Mouse (Mus musculus) kidney, embryonic 14.5 days (tissue): Measurements from ENCODE around the gene Magi3. TPM values are rescaled to one million over a fixed set of nuclear protein-coding genes. Genes with fewer than 3 reads are reported as not detected.

Experiments
- ATAC-seq: fragments of 200-750 bp; cut with Nextera tagmentation; 2 replicates; pipeline ENCODE4 v1.8.0; 2017; ENCODE audit warnings: moderate number of reproducible peaks, mild to moderate bottlenecking, moderate TSS enrichment, moderate library complexity; ENCODE audit not compliant: low FRiP score, low TSS enrichment
- H3K27ac ChIP-seq: fragments of 300-500 bp; sonication (generic); 2 replicates; pipeline ENCODE4 v1.5.1; 2014; ENCODE audit warnings: low read depth, mild to moderate bottlenecking, low read length, moderate library complexity, mixed read lengths
- H3K27me3 ChIP-seq: fragments of 300-500 bp; sonication (generic); 2 replicates; pipeline ENCODE4 v1.6.1; 2014; ENCODE audit warnings: mild to moderate bottlenecking, low read length; ENCODE audit not compliant: control insufficient read depth, insufficient read depth
- H3K36me3 ChIP-seq: fragments of 300-500 bp; sonication (generic); 2 replicates; pipeline ENCODE4 v1.6.1; 2014; ENCODE audit warnings: low read length, mixed read lengths; ENCODE audit not compliant: control insufficient read depth, insufficient read depth
- H3K4me1 ChIP-seq: fragments of 300-500 bp; sonication (generic); 2 replicates; pipeline ENCODE4 v1.6.1; 2014; ENCODE audit warnings: low read length, mixed read lengths; ENCODE audit not compliant: control insufficient read depth, insufficient read depth
- H3K4me2 ChIP-seq: fragments of 300-500 bp; sonication (generic); replicated peaks from 2 replicates; pipeline ENCODE4 v1.6.1; 2014; ENCODE audit warnings: low read depth, mild to moderate bottlenecking, low read length
- H3K4me3 ChIP-seq: fragments of 300-500 bp; sonication (generic); 2 replicates; pipeline ENCODE4 v1.5.1; 2014; ENCODE audit warnings: mild to moderate bottlenecking, low read length
- H3K9ac ChIP-seq: fragments of 300-500 bp; sonication (generic); 2 replicates; pipeline ENCODE4 v1.6.1; 2014; ENCODE audit warnings: low read depth, mild to moderate bottlenecking, low read length, moderate library complexity
- H3K9me3 ChIP-seq: fragments of 300-500 bp; sonication (generic); 2 replicates; pipeline ENCODE4 v1.6.1; 2016; ENCODE audit warnings: low read length; ENCODE audit not compliant: control insufficient read depth
- WGBS: fragments of 180-500 bp; shearing (Covaris S2); extraction: QIAGEN DNeasy Blood & Tissue Kit; methylation state at CpG from one replicate; pipeline ENCODE4 v1.1.7; 2014; 5-methylcytosine and 5-hydroxymethylcytosine counted together
- polyA plus RNA-seq: library from polyadenylated mRNA; unstranded; fragments of >200 nt; fragmentation: Nextera tagmentation; extraction: Ambion mirVana; gene quantifications from 2 replicates; pipeline ENCODE4 v1.2.1, GENCODE M21; 2014

The Magi3 gene
- polyA plus RNA-seq, 1 experiment from 2014 or later, result 9.5 TPM

GRCm38 (mm10) chr3:103967231-103967630 is 252.9 kb downstream of the Magi3 start:
- peak overlapping the region; percentile 87; the same call in 1 of the 2 replicates for H3K27ac ChIP-seq
- H3K4me2 ChIP-seq, result peak overlapping the region; percentile 49
- no peaks in the 10 kb centered on the region for H3K9me3 ChIP-seq
- H3K4me1 ChIP-seq, result 0 out of 2 replicates have a peak, but pooled peaks cover 5% of the 10 kb centered on the region
- peaks cover 18% of the 10 kb centered on the region for H3K36me3 ChIP-seq
- WGBS, result 39% methylated on average over 2 of the region's 2 CpGs
- peak overlapping the region; percentile 71 for H3K4me3 ChIP-seq
- peak overlapping the region; percentile 74; the same call in 1 of the 2 replicates for H3K9ac ChIP-seq
- no peaks in the 10 kb centered on the region for H3K27me3 ChIP-seq
- ATAC-seq, result no peak
